Mouse (Mus musculus): ENCODE measurements around the gene Fmnl1.
A peak's percentile ranks its signal among the peaks of the same experiment; 100 is the strongest.

The Fmnl1 gene

DNA sequence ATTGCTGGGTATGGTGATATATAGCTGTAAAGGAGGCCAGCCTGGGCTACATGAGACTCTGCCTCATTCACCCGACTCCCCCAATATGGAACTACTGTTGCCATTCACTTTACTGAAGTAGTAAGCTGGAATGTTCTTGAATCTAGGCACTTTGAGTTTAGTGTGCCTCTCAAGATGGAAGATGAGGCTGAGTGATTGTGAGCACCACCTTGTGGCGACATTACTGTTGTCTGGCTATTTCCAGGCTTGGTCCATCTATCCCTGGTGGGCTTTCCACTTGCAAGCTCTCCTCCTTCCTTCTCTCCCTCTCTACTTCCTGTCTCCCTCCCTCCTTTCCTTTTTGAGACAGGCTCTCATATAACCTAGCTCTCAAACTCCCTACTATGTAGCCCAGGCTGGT lies 14.0 kb downstream of the Fmnl1 start:
- no peak for DNase-seq (ENCODE audit: low read depth, low spot score)

- peak; percentile 89 for DNase-seq (ENCODE audit: low read depth, low spot score)
These were observed 21.5 kb downstream of the Fmnl1 start for GRCm38 (mm10) chr11:103192230-103192955.

DNA sequence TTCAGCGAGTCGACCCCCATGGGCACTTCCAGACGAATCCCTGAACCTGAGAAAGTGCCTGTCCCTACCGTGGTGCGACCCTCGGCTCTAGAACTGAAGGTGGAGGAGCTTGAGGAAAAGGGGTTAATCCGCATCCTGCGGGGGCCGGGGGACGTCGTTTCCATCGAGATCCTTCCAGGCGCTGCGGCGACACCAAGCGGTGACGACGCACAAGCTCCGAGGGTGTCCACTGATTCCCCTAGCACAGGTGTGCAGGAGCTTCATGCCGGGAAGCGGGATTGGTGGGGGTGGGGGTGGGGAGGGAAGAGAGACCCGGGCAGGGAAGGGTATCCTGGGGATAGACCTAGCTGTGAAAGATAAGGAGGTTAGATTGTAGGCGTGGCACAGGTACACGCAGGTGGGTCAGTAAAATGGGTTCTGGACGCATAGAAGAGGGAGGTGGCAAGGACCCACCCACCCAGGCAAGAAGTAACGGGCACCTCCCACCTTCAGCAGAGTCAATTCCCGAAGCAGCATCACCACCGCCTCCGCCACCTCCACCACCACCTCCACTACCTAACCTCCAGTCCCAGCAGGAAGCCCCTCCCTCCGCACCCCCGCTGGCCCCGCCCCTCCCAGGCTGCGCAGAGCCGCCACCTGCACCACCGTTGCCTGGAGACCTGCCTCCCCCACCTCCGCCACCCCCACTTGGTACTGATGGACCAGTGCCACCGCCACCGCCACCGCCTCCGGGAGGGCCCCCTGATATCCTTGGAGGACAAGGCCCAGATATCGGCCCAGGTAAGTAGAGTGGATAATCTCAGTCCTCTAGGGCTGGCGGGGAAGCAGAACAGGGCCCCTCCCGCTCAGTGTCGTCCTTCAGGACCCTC lies 22.3 kb downstream of the Fmnl1 start:
- DNase-seq (ENCODE audit: low read depth, low spot score): no peak

GRCm38 (mm10) chr11:103193825-103194168 lies 22.9 kb downstream of the Fmnl1 start:
- no peak for DNase-seq (ENCODE audit: low read depth, low spot score)

GRCm38 (mm10) chr11:103195236-103195635 lies 24.3 kb downstream of the Fmnl1 start:
- DNase-seq (ENCODE audit: low read depth, low spot score): no peak

- DNase-seq (ENCODE audit: low read depth, low spot score): no peak
These were observed 24.7 kb downstream of the Fmnl1 start for GRCm38 (mm10) chr11:103195656-103196055.

DNA sequence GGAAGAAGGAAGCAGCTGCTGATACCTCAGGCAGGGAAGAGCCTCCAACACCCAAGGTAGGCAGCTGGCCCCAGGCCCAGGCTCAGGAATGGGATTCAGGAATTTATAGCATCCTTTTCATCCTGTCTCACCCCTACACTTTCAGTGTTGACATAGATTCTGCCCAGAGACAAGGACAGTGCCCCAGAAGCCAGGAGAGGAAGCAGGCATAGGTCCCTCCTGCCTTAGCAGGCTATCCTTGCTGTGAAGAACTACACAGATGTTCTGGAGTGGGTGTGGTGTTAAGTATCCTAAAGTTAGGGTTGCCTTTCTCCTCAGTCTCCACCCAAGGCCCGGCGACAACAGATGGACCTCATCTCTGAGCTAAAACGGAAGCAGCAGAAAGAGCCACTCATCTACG lies 26.4 kb downstream of the Fmnl1 start:
- peak; percentile 84 for DNase-seq (ENCODE audit: low read depth, low spot score)

DNA sequence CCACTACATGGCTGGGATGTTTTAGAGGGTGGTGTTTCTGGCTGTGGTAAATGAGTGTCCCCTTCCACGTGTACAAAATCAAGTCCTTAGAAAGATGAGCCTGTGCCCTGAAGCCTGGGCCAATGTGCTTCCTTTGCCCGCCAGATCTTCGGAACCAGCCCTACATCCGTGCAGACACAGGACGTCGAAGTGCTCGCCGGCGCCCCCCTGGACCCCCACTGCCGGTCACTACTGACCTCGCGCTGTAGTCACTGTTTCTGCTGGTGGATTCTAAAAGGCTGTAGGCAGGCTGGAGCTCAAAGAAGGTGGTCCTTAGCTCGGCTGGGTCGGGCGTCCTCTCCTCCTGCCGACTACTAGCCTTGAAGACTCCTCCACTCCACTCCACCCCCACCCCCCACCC lies 27.4 kb downstream of the Fmnl1 start:
- DNase-seq (ENCODE audit: low read depth, low spot score): no peak

DNA sequence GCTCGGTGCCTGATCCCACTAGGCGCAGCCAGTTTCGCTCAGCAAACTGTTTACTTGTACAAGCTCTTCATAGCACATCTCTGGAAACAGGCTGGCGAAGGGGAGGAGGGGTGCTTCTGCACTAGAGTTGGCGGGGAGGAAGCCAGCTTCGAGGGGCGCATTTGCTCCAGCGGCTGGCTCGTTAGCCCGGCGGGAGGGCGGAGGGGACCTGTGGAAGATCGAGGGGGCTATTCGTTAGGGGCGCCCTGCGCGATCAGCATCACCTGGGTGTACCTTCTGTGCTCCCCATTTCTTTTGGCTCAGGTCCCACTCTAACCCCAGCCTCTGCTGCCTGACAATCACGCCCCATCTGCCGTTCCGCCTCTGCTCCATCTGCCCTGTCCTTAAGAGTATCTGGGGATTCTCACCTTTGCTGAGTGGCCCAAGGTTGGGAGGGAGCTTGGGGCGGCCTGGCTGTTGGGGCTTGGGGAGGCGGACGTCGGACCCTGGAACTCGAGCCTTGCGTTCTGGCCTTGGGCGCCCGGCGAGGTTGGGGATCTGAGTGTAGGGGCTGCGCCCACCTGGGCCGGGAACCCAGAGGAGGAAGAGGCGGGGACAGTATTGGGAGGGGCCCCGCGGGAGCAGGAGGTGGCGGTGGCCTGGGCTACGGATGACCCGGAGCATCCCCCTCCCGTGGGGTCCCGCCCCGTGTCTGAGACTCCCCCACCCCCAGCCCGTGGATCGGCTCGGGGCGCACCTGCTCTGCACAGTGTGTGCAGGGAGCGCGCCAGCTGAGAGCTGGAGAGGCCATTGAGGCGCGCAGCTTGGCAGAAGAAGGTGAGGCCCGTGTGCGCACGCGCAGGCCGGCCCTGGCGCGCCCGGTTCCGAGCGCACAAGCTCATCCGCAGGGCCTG lies 28.2 kb downstream of the Fmnl1 start:
- DNase-seq (ENCODE audit: low read depth, low spot score): no peak

- DNase-seq (ENCODE audit: low read depth, low spot score): no peak
These were observed 30.8 kb downstream of the Fmnl1 start for GRCm38 (mm10) chr11:103201664-103202063.

- no peak for DNase-seq (ENCODE audit: low read depth, low spot score)
These were observed 31.5 kb downstream of the Fmnl1 start for GRCm38 (mm10) chr11:103202376-103202775.

- DNase-seq (ENCODE audit: low read depth, low spot score): no peak
These were observed 35.3 kb downstream of the Fmnl1 start for GRCm38 (mm10) chr11:103206203-103206602.

- DNase-seq (ENCODE audit: low read depth, low spot score): no peak
These were observed 37.6 kb downstream of the Fmnl1 start, which contains the start of gene 1700023F06Rik for GRCm38 (mm10) chr11:103208458-103208857. Gene 1700023F06Rik, minus strand, starts transcription at chr11:103208558.

GRCm38 (mm10) chr11:103210291-103210690 lies 39.4 kb downstream of the Fmnl1 start:
- no peak for DNase-seq (ENCODE audit: low read depth, low spot score)

DNA sequence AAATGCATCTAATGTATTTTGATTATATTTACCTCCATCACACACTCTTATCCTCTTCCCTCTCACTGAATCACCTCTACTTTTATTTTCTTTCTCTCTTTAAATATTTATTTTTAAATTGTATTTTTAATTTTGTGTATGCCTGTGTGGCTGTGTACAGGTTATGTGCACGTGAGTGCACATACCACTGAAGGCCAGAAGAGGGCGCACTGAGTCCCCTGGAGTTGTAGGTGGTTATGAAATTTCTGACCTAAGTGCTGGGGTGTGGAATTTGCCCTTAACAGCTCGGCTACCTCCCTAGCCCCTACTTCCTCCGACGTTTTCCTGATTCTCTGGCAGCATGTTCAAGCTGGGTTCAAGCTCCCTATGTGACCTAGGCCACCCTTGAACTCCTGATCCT lies 42.8 kb downstream of the Fmnl1 start:
- DNase-seq (ENCODE audit: low read depth, low spot score): no peak

GRCm38 (mm10) chr11:103215355-103215754 lies 44.4 kb downstream of the Fmnl1 start:
- DNase-seq (ENCODE audit: low read depth, low spot score): no peak

DNA sequence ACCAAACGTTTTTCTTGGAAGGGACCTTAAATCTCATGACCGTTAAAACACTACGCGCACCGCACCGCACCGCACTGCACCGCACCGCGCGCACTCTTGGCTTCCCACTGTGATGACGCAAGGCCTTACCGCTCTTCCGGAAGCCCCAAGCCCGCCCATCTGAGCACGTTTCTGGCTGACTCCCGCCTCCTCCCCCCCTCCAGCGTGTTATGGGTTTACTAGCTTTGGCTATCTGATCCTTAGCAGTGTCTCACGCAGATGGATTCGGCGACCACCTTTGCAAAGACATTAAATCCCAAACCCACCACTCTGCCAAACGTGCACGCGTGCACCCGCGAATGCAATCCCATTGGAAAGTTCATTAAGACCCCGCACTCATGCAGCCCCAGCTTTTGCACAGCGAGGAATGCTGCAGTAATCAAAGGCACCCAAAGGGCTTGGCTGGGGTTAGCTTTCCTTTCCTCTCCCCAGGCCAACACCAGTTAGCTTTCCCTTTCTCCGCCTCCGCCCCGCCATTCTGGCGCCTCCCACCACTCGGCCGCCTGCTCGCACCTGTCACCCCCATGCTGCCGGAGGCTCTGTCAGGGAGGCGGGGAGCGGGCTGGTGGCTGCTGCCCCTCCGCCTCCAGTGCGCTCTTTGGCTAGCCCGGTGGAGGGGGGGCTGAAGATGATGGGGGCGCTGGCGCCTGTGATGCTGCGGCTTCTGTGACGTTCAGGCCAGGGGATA lies 47.0 kb downstream of the Fmnl1 start, which contains the start of gene Spata32:
Gene Spata32 (minus strand): TSS at position 643 of the 727 bp plus-strand sequence.
- no peak for DNase-seq (ENCODE audit: low read depth, low spot score)

DNA sequence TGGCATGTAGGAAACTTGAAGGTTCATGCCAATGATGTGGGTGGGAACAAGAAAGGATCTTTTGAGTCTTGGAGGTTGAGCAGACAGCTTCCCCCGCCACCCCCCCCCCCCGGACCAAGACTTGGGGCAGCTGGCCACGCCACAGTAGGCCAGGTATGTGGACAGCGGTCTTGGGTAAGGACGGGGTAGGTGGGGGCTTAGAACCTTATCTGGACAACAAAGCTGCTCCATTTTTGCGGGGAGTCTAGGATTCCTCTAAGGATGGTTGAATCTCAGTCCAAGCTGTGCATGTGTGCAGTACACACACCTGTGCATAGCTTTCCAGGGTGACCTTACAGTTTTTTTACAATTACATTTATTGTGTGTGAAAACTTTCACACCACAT lies 47.6 kb downstream of the Fmnl1 start:
- no peak for DNase-seq (ENCODE audit: low read depth, low spot score)

- no peak for DNase-seq (ENCODE audit: low read depth, low spot score)
These were observed 48.4 kb downstream of the Fmnl1 start for GRCm38 (mm10) chr11:103219259-103219658.

DNA sequence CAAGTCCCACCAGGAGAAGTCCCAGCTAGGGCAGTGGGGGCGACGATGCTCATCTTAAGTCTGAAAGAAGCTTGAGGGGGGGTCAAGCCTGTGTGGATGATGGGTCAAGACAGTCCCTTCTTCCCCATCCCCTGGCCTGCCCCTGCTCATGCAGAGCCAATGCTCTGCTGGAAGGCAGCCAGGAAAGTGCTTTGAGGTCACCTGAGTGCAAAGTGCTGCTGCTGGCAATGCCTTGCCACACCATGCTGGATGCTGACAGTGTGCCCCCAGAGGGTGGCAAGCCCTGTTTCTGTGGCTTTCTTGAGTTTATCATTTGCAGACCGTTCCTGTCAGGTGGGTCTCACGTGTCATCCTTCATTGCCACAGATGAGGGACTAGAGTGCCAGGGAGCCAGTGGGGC lies 49.1 kb downstream of the Fmnl1 start:
- DNase-seq (ENCODE audit: low read depth, low spot score): no peak

DNA sequence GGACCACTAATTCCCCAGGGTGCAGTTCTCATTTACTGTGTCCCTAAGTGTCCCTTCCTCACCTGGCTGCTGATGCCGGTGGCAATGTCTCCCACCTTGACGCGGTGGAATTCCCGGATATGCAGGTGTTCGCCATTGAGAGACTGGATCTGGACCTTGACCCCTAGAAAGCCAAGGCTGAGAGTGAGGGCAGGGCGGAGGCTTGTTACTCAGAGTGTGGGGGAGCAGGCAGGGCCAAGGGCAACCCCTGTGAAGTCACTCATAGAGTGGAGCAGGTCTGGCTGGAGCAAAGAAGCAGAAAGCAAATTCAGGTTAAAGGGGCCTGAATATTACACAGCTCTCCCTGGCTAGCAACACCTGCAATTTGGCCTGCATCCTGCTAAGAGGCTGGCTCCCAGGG lies 50.5 kb downstream of the Fmnl1 start:
- DNase-seq (ENCODE audit: low read depth, low spot score): no peak
